7 mouse cellular contexts compared by ENCODE assay signal in the genomic region with DNA sequence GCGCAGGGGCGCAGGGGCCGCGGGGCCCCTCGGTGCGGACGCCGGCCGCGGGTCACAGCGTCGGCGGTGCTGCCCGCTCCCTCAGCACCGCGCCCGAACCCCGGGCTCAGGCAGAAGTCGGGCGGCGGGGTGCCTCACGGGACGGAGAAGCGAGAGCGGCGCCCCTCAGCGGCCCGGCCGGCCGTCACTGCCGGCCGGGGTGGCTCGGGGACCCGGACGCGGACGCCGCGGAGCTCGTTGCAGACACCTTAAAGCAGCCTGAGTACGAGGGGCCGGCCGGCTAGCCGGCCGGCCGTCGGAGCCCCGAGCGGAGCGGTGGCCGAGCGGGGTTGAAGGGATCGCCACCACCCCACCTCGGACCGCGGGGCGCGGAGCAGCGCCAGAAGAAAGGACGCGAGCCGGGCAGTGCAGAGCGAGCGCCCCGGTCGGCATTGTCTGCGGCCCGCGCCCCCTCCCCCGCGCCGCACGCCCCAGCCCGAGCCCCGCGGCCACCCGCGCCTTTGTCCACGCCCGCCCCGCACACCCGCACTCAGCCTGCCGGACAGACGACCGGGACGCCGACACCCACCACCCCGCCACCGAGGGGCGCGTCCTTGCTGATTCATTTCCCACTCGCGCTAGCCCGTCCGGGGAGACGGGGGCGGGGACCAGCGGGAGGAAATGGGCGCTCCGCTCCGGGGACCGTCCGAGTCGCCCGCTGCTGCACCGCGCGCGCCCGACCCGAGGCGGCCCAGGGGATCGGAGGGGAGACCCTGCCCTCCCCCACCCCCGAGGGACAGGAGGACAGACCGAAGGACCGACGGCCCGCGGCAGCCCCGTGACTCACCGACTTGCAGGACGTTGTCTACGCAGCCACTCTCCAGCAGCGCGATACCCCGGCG.
DNase-seq lines count a peak whose midpoint lies in the region; ATAC-seq and TF ChIP-seq lines count a peak whose summit lies in the region.

No protein-coding gene starts in this region.

- peak overlapping the region; percentile 72 for H3K9ac ChIP-seq in limb, embryonic 14.5 days (ENCODE audit: low read depth, low read length, severe bottlenecking)
- H3K9ac ChIP-seq in midbrain, embryonic 16.5 days (ENCODE audit: low read depth, low read length) = peak overlapping the region; percentile 95

- H3K27ac ChIP-seq in limb, embryonic 14.5 days (replicated peaks; ENCODE audit: low read depth, low read length) = peak overlapping the region; percentile 75
- peak overlapping the region; percentile 94 for H3K27ac ChIP-seq in midbrain, embryonic 16.5 days (ENCODE audit: low read length)

- peaks cover 5% of the 10 kb centered on the region; the same call in 1 of the 2 replicates for H3K27me3 ChIP-seq in limb, embryonic 14.5 days (ENCODE audit: control insufficient read depth, insufficient read depth, low read length)
- H3K27me3 ChIP-seq in midbrain, embryonic 16.5 days (ENCODE audit: control insufficient read depth, insufficient read depth, low read depth, low read length) = no peaks in the 10 kb centered on the region
- H3K27me3 ChIP-seq in splenic B cell, adult 2 months (ENCODE audit: control insufficient read depth, insufficient read depth, low read length, poor library complexity, severe bottlenecking) = no peaks in the 10 kb centered on the region; the same call in 1 of the 2 replicates

- WGBS in limb, embryonic 14.5 days = 4% methylated on average over 50 of the region's 127 CpGs
- WGBS in midbrain, embryonic 16.5 days = under 1% methylated on average over 90 of the region's 127 CpGs

- H3K36me3 ChIP-seq in limb, embryonic 14.5 days (ENCODE audit: control insufficient read depth, insufficient read depth, low read length) = no peaks in the 10 kb centered on the region
- no peaks in the 10 kb centered on the region for H3K36me3 ChIP-seq in midbrain, embryonic 16.5 days (ENCODE audit: control insufficient read depth, insufficient read depth, low read length)
- no peaks in the 10 kb centered on the region for H3K36me3 ChIP-seq in splenic B cell, adult 2 months (ENCODE audit: control insufficient read depth, insufficient read depth, low read length, poor library complexity, severe bottlenecking)

- peak overlapping the region; percentile 77 for H3K4me2 ChIP-seq in limb, embryonic 14.5 days (replicated peaks; ENCODE audit: low read depth, low read length, severe bottlenecking)
- H3K4me2 ChIP-seq in midbrain, embryonic 16.5 days (ENCODE audit: low read length) = peak overlapping the region; percentile 57

- peak; percentile 15 for ATAC-seq in granulocyte monocyte progenitor cell, adult 5-6 weeks (replicated peaks; ENCODE audit: poor library complexity, severe bottlenecking)
- ATAC-seq in limb, embryonic 14.5 days (ENCODE audit: low FRiP score, low read depth) = no peak
- ATAC-seq in midbrain, embryonic 16.5 days = no peak; the same call in 1 of the 2 replicates

- H3K9me3 ChIP-seq in limb, embryonic 14.5 days (ENCODE audit: control insufficient read depth, low read length) = no peaks in the 10 kb centered on the region
- H3K9me3 ChIP-seq in midbrain, embryonic 16.5 days (replicated peaks; ENCODE audit: control insufficient read depth, low read length, poor library complexity, severe bottlenecking) = no peaks in the 10 kb centered on the region

- no peak for TF ChIP-seq POLR2A in limb, embryonic 14.5 days (IDR thresholded peaks at IDR 0.05; ENCODE audit: borderline replicate concordance, extremely low read depth, insufficient read depth, insufficient read length)

- peak; percentile 81 to 93 for DNase-seq in adrenal gland, adult (ENCODE audit: inconsistent age in 2 of 2, low spot score in 1 of 2)
- DNase-seq in embryo, embryonic 10 days (ENCODE audit: low spot score) = peak; percentile 53
- DNase-seq in kidney, adult 11 months = peak; percentile 44
- DNase-seq in limb, embryonic 14.5 days (ENCODE audit: low spot score) = no peak
- peak; percentile 58 for DNase-seq in splenic B cell, adult 2 months (ENCODE audit: low read depth, low spot score)

- peak overlapping the region; percentile 73 for H3K4me3 ChIP-seq in limb, embryonic 14.5 days (replicated peaks; ENCODE audit: low read length)
- peak overlapping the region; percentile 99 for H3K4me3 ChIP-seq in midbrain, embryonic 16.5 days (ENCODE audit: low read depth, low read length)

- peaks cover 4% of the 10 kb centered on the region; the same call in 1 of the 2 replicates for H3K4me1 ChIP-seq in limb, embryonic 14.5 days (ENCODE audit: control insufficient read depth, insufficient read depth, low read length)
- peaks cover 28% of the 10 kb centered on the region for H3K4me1 ChIP-seq in midbrain, embryonic 16.5 days (ENCODE audit: control insufficient read depth, insufficient read depth, low read length)
